Mouse (Mus musculus): ENCODE measurements around the gene Mtf1.

Mtf1 gene

GRCm38 (mm10) chr4:124858370-124858769 lies 56.5 kb downstream of the Mtf1 start:
- no peak for DNase-seq

- DNase-seq, result peak; percentile 84
Observed at GRCm38 (mm10) chr4:124860446-124860845, 58.5 kb downstream of the Mtf1 start.

- DNase-seq, result peak; percentile 26
Observed at GRCm38 (mm10) chr4:124861283-124862188, 59.6 kb downstream of the Mtf1 start, which contains the start of gene Maneal. Gene Maneal, minus strand, starts transcription at chr4:124862171.

GRCm38 (mm10) chr4:124872719-124873118 lies 70.8 kb downstream of the Mtf1 start:
- no peak for DNase-seq

- no peak for DNase-seq
Observed at GRCm38 (mm10) chr4:124880599-124880998, 78.7 kb downstream of the Mtf1 start, which contains the start of gene Epha10. Gene Epha10, plus strand, starts transcription at chr4:124880899.

GRCm38 (mm10) chr4:124881341-124881908 lies 79.5 kb downstream of the Mtf1 start:
- peak; percentile 93 for DNase-seq

GRCm38 (mm10) chr4:124882151-124882729 lies 80.3 kb downstream of the Mtf1 start:
- peak; percentile 83 for DNase-seq

GRCm38 (mm10) chr4:124888702-124889101 lies 86.8 kb downstream of the Mtf1 start:
- DNase-seq, result no peak

- no peak for DNase-seq
Observed at GRCm38 (mm10) chr4:124889935-124890334, 88.0 kb downstream of the Mtf1 start.

- DNase-seq, result no peak
Observed at GRCm38 (mm10) chr4:124890831-124891230, 88.9 kb downstream of the Mtf1 start.

GRCm38 (mm10) chr4:124893769-124894168 lies 91.9 kb downstream of the Mtf1 start:
- DNase-seq, result no peak

GRCm38 (mm10) chr4:124894508-124895428 lies 92.9 kb downstream of the Mtf1 start:
- DNase-seq, result peak; percentile 62

GRCm38 (mm10) chr4:124898428-124898827 lies 96.5 kb downstream of the Mtf1 start:
- DNase-seq, result peak; percentile 50
